Mouse (Mus musculus) testis, adult 2 months (tissue): ENCODE measurements around the gene Gucd1. TPM values are rescaled to one million over a fixed set of nuclear protein-coding genes. Genes with fewer than 3 reads are reported as not detected.

Experiments
- H3K27ac ChIP-seq: fragments of 200-500 bp; 2 replicates; pipeline ENCODE4 v1.5.1; 2012; ENCODE audit warnings: low read depth, low read length; ENCODE audit not compliant: control insufficient read depth, insufficient read depth
- H3K27me3 ChIP-seq: fragments of 200-500 bp; 2 replicates; pipeline ENCODE4 v1.6.1; 2012; ENCODE audit warnings: mild to moderate bottlenecking, low read length, moderate library complexity; ENCODE audit not compliant: control insufficient read depth, insufficient read depth
- H3K36me3 ChIP-seq: fragments of 200-500 bp; 2 replicates; pipeline ENCODE4 v1.6.1; 2012; ENCODE audit warnings: mild to moderate bottlenecking, low read length; ENCODE audit not compliant: control insufficient read depth, insufficient read depth
- H3K4me1 ChIP-seq: fragments of 200-500 bp; 2 replicates; pipeline ENCODE4 v1.6.1; 2012; ENCODE audit warnings: low read length; ENCODE audit not compliant: control insufficient read depth, insufficient read depth
- H3K4me3 ChIP-seq: fragments of 200-500 bp; 2 replicates; pipeline ENCODE4 v1.5.1; 2012; ENCODE audit warnings: low read depth, mild to moderate bottlenecking, low read length, moderate library complexity, mixed read lengths; ENCODE audit not compliant: control insufficient read depth
- CTCF ChIP-seq: fragments of 200-500 bp; IDR thresholded peaks from 2 replicates; pipeline ENCODE4 v1.5.1; 2012; ENCODE audit warnings: low read depth, mild to moderate bottlenecking, inconsistent platforms, low read length, moderate library complexity; ENCODE audit not compliant: control insufficient read depth, insufficient read depth, insufficient replicate concordance
- POLR2A ChIP-seq: fragments of 200-500 bp; IDR thresholded peaks from 2 replicates; pipeline ENCODE4 v1.6.1; 2012; ENCODE audit warnings: low read depth, mild to moderate bottlenecking, inconsistent platforms, low read length, moderate library complexity; ENCODE audit not compliant: control insufficient read depth
- polyA plus RNA-seq: library from polyadenylated mRNA; depleted of rRNA; stranded (reverse); fragments of >200 nt; gene quantifications from 2 replicates; pipeline ENCODE4 v1.2.3, GENCODE M21; 2012

The Gucd1 gene
- polyA plus RNA-seq, 1 experiment = 15.1 TPM

GRCm38 (mm10) chr10:75554090-75554489 is 36.3 kb upstream of the Gucd1 start:
- Histone ChIP-seq H3K27ac (no peak overlapping the region), H3K4me1 (peaks cover 7% of the 10 kb centered on the region), H3K27me3 (no peaks in the 10 kb centered on the region), H3K4me3 (no peak overlapping the region), H3K36me3 (no peaks in the 10 kb centered on the region)
- TF ChIP-seq POLR2A (no peak), CTCF (no peak)

GRCm38 (mm10) chr10:75552701-75553450 is 35.1 kb upstream of the Gucd1 start:
- TF ChIP-seq CTCF = no peak
- no peak for TF ChIP-seq POLR2A
- Histone ChIP-seq H3K4me3 (peak overlapping the region; percentile 11), H3K36me3 (no peaks in the 10 kb centered on the region), H3K4me1 (peaks cover 7% of the 10 kb centered on the region), H3K27ac (no peak overlapping the region), H3K27me3 (no peaks in the 10 kb centered on the region)

- no peak overlapping the region for H3K27ac ChIP-seq
- peaks cover 7% of the 10 kb centered on the region for H3K4me1 ChIP-seq
- no peaks in the 10 kb centered on the region for H3K27me3 ChIP-seq
- no peak overlapping the region for H3K4me3 ChIP-seq
- H3K36me3 ChIP-seq = no peaks in the 10 kb centered on the region
- TF ChIP-seq POLR2A = no peak
- TF ChIP-seq CTCF = no peak
Observed at GRCm38 (mm10) chr10:75552106-75552505, 34.3 kb upstream of the Gucd1 start.

GRCm38 (mm10) chr10:75551175-75551574 is 33.4 kb upstream of the Gucd1 start:
- Histone ChIP-seq H3K4me3 (no peak overlapping the region), H3K27ac (peak overlapping the region; percentile 28; the same call in 1 of the 2 replicates), H3K36me3 (no peaks in the 10 kb centered on the region), H3K27me3 (no peaks in the 10 kb centered on the region), H3K4me1 (peaks cover 7% of the 10 kb centered on the region)
- TF ChIP-seq POLR2A = no peak
- no peak for TF ChIP-seq CTCF

- no peak overlapping the region for H3K27ac ChIP-seq
- H3K4me3 ChIP-seq = no peak overlapping the region
- no peak for TF ChIP-seq CTCF
- no peak for TF ChIP-seq POLR2A
- H3K4me1 ChIP-seq = peaks cover 7% of the 10 kb centered on the region
- H3K36me3 ChIP-seq = no peaks in the 10 kb centered on the region
- no peaks in the 10 kb centered on the region for H3K27me3 ChIP-seq
Observed at GRCm38 (mm10) chr10:75549886-75550285, 32.1 kb upstream of the Gucd1 start.

GRCm38 (mm10) chr10:75548486-75548885 is 30.7 kb upstream of the Gucd1 start:
- Histone ChIP-seq H3K27ac (no peak overlapping the region), H3K36me3 (no peaks in the 10 kb centered on the region), H3K27me3 (no peaks in the 10 kb centered on the region), H3K4me1 (peaks cover 7% of the 10 kb centered on the region), H3K4me3 (no peak overlapping the region)
- TF ChIP-seq CTCF (no peak), POLR2A (no peak)

GRCm38 (mm10) chr10:75547901-75548300 is 30.1 kb upstream of the Gucd1 start:
- Histone ChIP-seq H3K4me3 (no peak overlapping the region), H3K36me3 (no peaks in the 10 kb centered on the region), H3K4me1 (peaks cover 7% of the 10 kb centered on the region), H3K27me3 (no peaks in the 10 kb centered on the region), H3K27ac (no peak overlapping the region)
- TF ChIP-seq POLR2A = no peak
- no peak for TF ChIP-seq CTCF
